Mouse (Mus musculus) midbrain, embryonic 16.5 days (tissue): ENCODE data around the gene Elp4. TPM values are rescaled to one million over a fixed set of nuclear protein-coding genes. Genes with fewer than 3 reads are reported as not detected.
A peak's percentile ranks its signal among the peaks of the same experiment; 100 is the strongest.

Experiments
- ATAC-seq: fragments of 200-750 bp; cut with Nextera tagmentation; 2 replicates; pipeline ENCODE4 v1.8.0; 2017; ENCODE audit warnings: moderate TSS enrichment
- H3K27ac ChIP-seq: fragments of 300-500 bp; sonication (generic); 2 replicates; pipeline ENCODE4 v1.5.1; 2014; ENCODE audit warnings: mild to moderate bottlenecking, low read length, mixed read lengths
- H3K27me3 ChIP-seq: fragments of 300-500 bp; sonication (generic); 2 replicates; pipeline ENCODE4 v1.6.1; 2014; ENCODE audit warnings: low read depth, low read length, mixed read lengths; ENCODE audit not compliant: control insufficient read depth, insufficient read depth
- H3K36me3 ChIP-seq: fragments of 300-500 bp; sonication (generic); 2 replicates; pipeline ENCODE4 v1.6.1; 2014; ENCODE audit warnings: mild to moderate bottlenecking, low read length, moderate library complexity, mixed read lengths; ENCODE audit not compliant: control insufficient read depth, insufficient read depth
- H3K4me1 ChIP-seq: fragments of 300-500 bp; sonication (generic); 2 replicates; pipeline ENCODE4 v1.6.1; 2014; ENCODE audit warnings: mild to moderate bottlenecking, low read length, mixed read lengths; ENCODE audit not compliant: control insufficient read depth, insufficient read depth
- H3K4me2 ChIP-seq: fragments of 300-500 bp; sonication (generic); 2 replicates; pipeline ENCODE4 v1.6.1; 2014; ENCODE audit warnings: mild to moderate bottlenecking, low read length, mixed read lengths
- H3K4me3 ChIP-seq: fragments of 300-500 bp; sonication (generic); 2 replicates; pipeline ENCODE4 v1.5.1; 2014; ENCODE audit warnings: low read depth, mild to moderate bottlenecking, low read length, moderate library complexity, mixed read lengths
- H3K9ac ChIP-seq: fragments of 300-500 bp; sonication (generic); 2 replicates; pipeline ENCODE4 v1.6.1; 2014; ENCODE audit warnings: low read depth, low read length, mixed read lengths
- H3K9me3 ChIP-seq: fragments of 300-500 bp; sonication (generic); replicated peaks from 2 replicates; pipeline ENCODE4 v1.6.1; 2014; ENCODE audit warnings: mild to moderate bottlenecking, low read length, mixed read lengths; ENCODE audit not compliant: control insufficient read depth, poor library complexity, severe bottlenecking
- WGBS: fragments of 180-500 bp; shearing (Covaris S2); extraction: QIAGEN DNeasy Blood & Tissue Kit; methylation state at CpG from one replicate; pipeline ENCODE4 v1.1.7; 2014; 5-methylcytosine and 5-hydroxymethylcytosine counted together
- polyA plus RNA-seq: library from polyadenylated mRNA; unstranded; fragments of >200 nt; fragmentation: Nextera tagmentation; extraction: Ambion mirVana; gene quantifications from 2 replicates; pipeline ENCODE4 v1.2.1, GENCODE M21; 2015

Elp4 gene
- polyA plus RNA-seq, 1 experiment from 2014 or later: 41.3 TPM

GRCm38 (mm10) chr2:105662606-105663005, 241.8 kb downstream of the Elp4 start:
- Histone ChIP-seq H3K9ac (no peak overlapping the region), H3K27me3 (peaks cover 66% of the 10 kb centered on the region), H3K4me2 (no peak overlapping the region), H3K4me3 (no peak overlapping the region), H3K36me3 (no peaks in the 10 kb centered on the region), H3K9me3 (no peaks in the 10 kb centered on the region), H3K4me1 (no peaks in the 10 kb centered on the region), H3K27ac (no peak overlapping the region)
- ATAC-seq: no peak
- WGBS: 7% methylated on average over 7 of the region's 7 CpGs

GRCm38 (mm10) chr2:105662121-105662520, 242.2 kb downstream of the Elp4 start:
- H3K9me3 ChIP-seq: no peaks in the 10 kb centered on the region
- WGBS: 5% methylated on average over 16 of the region's 16 CpGs
- ATAC-seq: no peak
- no peaks in the 10 kb centered on the region for H3K36me3 ChIP-seq
- no peak overlapping the region for H3K27ac ChIP-seq
- peaks cover 66% of the 10 kb centered on the region for H3K27me3 ChIP-seq
- no peaks in the 10 kb centered on the region for H3K4me1 ChIP-seq
- no peak overlapping the region for H3K9ac ChIP-seq
- H3K4me2 ChIP-seq: no peak overlapping the region
- H3K4me3 ChIP-seq: no peak overlapping the region

GRCm38 (mm10) chr2:105661623-105662066, 242.7 kb downstream of the Elp4 start:
- no peak for ATAC-seq
- 1% methylated on average over 17 of the region's 18 CpGs for WGBS
- Histone ChIP-seq H3K27me3 (peaks cover 67% of the 10 kb centered on the region), H3K4me1 (no peaks in the 10 kb centered on the region), H3K9ac (no peak overlapping the region), H3K36me3 (no peaks in the 10 kb centered on the region), H3K4me3 (no peak overlapping the region), H3K27ac (no peak overlapping the region), H3K4me2 (no peak overlapping the region), H3K9me3 (no peaks in the 10 kb centered on the region)

GRCm38 (mm10) chr2:105660874-105661622, 243.3 kb downstream of the Elp4 start:
- peaks cover 66% of the 10 kb centered on the region for H3K27me3 ChIP-seq
- H3K4me3 ChIP-seq: no peak overlapping the region
- H3K4me2 ChIP-seq: no peak overlapping the region
- no peaks in the 10 kb centered on the region for H3K4me1 ChIP-seq
- H3K36me3 ChIP-seq: no peaks in the 10 kb centered on the region
- H3K9me3 ChIP-seq: no peaks in the 10 kb centered on the region
- H3K27ac ChIP-seq: no peak overlapping the region
- ATAC-seq: 0 out of 2 replicates have a peak, but pooled peaks have one; percentile 13
- no peak overlapping the region for H3K9ac ChIP-seq
- WGBS: under 1% methylated on average over 26 of the region's 26 CpGs

GRCm38 (mm10) chr2:105659926-105660873, 244.2 kb downstream of the Elp4 start:
- Histone ChIP-seq H3K36me3 (no peaks in the 10 kb centered on the region), H3K9ac (no peak overlapping the region), H3K27me3 (peaks cover 65% of the 10 kb centered on the region), H3K4me2 (peak overlapping the region; percentile 28; the same call in 1 of the 2 replicates), H3K27ac (no peak overlapping the region), H3K4me3 (no peak overlapping the region), H3K4me1 (no peaks in the 10 kb centered on the region), H3K9me3 (no peaks in the 10 kb centered on the region)
- peak; percentile 67 for ATAC-seq
- under 1% methylated on average over 41 of the region's 41 CpGs for WGBS

- H3K4me1 ChIP-seq: no peaks in the 10 kb centered on the region
- 9% methylated on average over 9 of the region's 9 CpGs for whole genome bisulfite sequencing
- ATAC-seq: no peak
- no peak overlapping the region for H3K4me2 ChIP-seq
- peaks cover 63% of the 10 kb centered on the region for H3K27me3 ChIP-seq
- H3K27ac ChIP-seq: no peak overlapping the region
- H3K9ac ChIP-seq: no peak overlapping the region
- H3K36me3 ChIP-seq: no peaks in the 10 kb centered on the region
- H3K9me3 ChIP-seq: no peaks in the 10 kb centered on the region
- no peak overlapping the region for H3K4me3 ChIP-seq
Observed at GRCm38 (mm10) chr2:105659350-105659749, 245.0 kb downstream of the Elp4 start.

GRCm38 (mm10) chr2:105656456-105656855, 247.9 kb downstream of the Elp4 start:
- H3K36me3 ChIP-seq: no peaks in the 10 kb centered on the region
- H3K4me3 ChIP-seq: no peak overlapping the region
- H3K4me1 ChIP-seq: no peaks in the 10 kb centered on the region
- no peak overlapping the region for H3K27ac ChIP-seq
- peaks cover 66% of the 10 kb centered on the region for H3K27me3 ChIP-seq
- ATAC-seq: no peak
- H3K4me2 ChIP-seq: no peak overlapping the region
- no peaks in the 10 kb centered on the region for H3K9me3 ChIP-seq
- H3K9ac ChIP-seq: no peak overlapping the region
- 85% methylated on average over 8 of the region's 8 CpGs for WGBS
